Mouse (Mus musculus) liver, embryonic 11.5 days (tissue): ENCODE measurements around the gene Epor. TPM values are rescaled to one million over a fixed set of nuclear protein-coding genes. Genes with fewer than 3 reads are reported as not detected.

Experiments
- ATAC-seq: fragments of 200-750 bp; cut with Nextera tagmentation; replicated peaks from 2 replicates; pipeline ENCODE4 v1.8.0; 2017; ENCODE audit warnings: moderate number of reproducible peaks, mild to moderate bottlenecking, moderate TSS enrichment, moderate library complexity; ENCODE audit not compliant: low FRiP score
- DNase-seq: peaks from one replicate; pipeline ENCODE4 v3.0.0-alpha.2; 2017; ENCODE audit warnings: low spot score
- H3K27ac ChIP-seq: fragments of 300-500 bp; sonication (generic); 2 replicates; pipeline ENCODE4 v1.5.1; 2014; ENCODE audit warnings: mild to moderate bottlenecking, low read depth, low read length, control low read depth
- H3K27me3 ChIP-seq: fragments of 300-500 bp; sonication (generic); replicated peaks from 2 replicates; pipeline ENCODE4 v1.6.1; 2014; ENCODE audit warnings: low read length, mixed read lengths; ENCODE audit not compliant: control insufficient read depth, insufficient read depth
- H3K36me3 ChIP-seq: fragments of 300-500 bp; sonication (generic); 2 replicates; pipeline ENCODE4 v1.6.1; 2014; ENCODE audit warnings: mild to moderate bottlenecking, low read length, moderate library complexity, mixed read lengths; ENCODE audit not compliant: control insufficient read depth, insufficient read depth
- H3K4me1 ChIP-seq: fragments of 300-500 bp; sonication (generic); replicated peaks from 2 replicates; pipeline ENCODE4 v1.6.1; 2014; ENCODE audit warnings: low read length, mixed read lengths; ENCODE audit not compliant: control insufficient read depth, insufficient read depth
- H3K4me2 ChIP-seq: fragments of 300-500 bp; sonication (generic); 2 replicates; pipeline ENCODE4 v1.6.1; 2014; ENCODE audit warnings: mild to moderate bottlenecking, control low read depth, moderate library complexity
- H3K4me3 ChIP-seq: fragments of 300-500 bp; sonication (generic); 2 replicates; pipeline ENCODE4 v1.5.1; 2014; ENCODE audit warnings: low read depth, low read length, control low read depth
- H3K9ac ChIP-seq: fragments of 300-500 bp; sonication (generic); 2 replicates; pipeline ENCODE4 v1.6.1; 2014; ENCODE audit warnings: low read depth, low read length, control low read depth
- H3K9me3 ChIP-seq: fragments of 300-500 bp; sonication (generic); 2 replicates; pipeline ENCODE4 v1.6.1; 2016; ENCODE audit warnings: low read length, inconsistent platforms, mixed read lengths; ENCODE audit not compliant: control insufficient read depth
- WGBS: fragments of 180-500 bp; shearing (Covaris S2); extraction: QIAGEN DNeasy Blood & Tissue Kit; methylation state at CpG from one replicate; pipeline ENCODE4 v1.1.7; 2014; 5-methylcytosine and 5-hydroxymethylcytosine counted together
- polyA plus RNA-seq: library from polyadenylated mRNA; unstranded; fragments of >200 nt; fragmentation: Nextera tagmentation; extraction: Ambion mirVana; gene quantifications from 2 replicates; pipeline ENCODE4 v1.2.1, GENCODE M21; 2014

Epor gene
- polyA plus RNA-seq = 131 TPM in 2 replicates

- peak within 1 kb of the TSS; percentile 98 for H3K27ac ChIP-seq
- H3K4me3 ChIP-seq = peak within 1 kb of the TSS; percentile 82
- WGBS = 16% methylated on average over 8 of the region's 8 CpGs
- ATAC-seq (peak; percentile 64), DNase-seq (peak; percentile 78)
- no peaks in the 10 kb centered on the region for H3K9me3 ChIP-seq
- H3K36me3 ChIP-seq = peaks cover 21% of the 10 kb centered on the region
- H3K27me3 ChIP-seq = peaks cover 16% of the 10 kb centered on the region
- peaks cover 25% of the 10 kb centered on the region for H3K4me1 ChIP-seq
- peak within 1 kb of the TSS; percentile 91 for H3K4me2 ChIP-seq
- peak within 1 kb of the TSS; percentile 90 for H3K9ac ChIP-seq
Observed at GRCm38 (mm10) chr9:21963417-21963816, at the start of gene Epor. Epor (minus strand) TSS chr9:21963506.

GRCm38 (mm10) chr9:22012731-22013130 lies 49.4 kb upstream of the Epor start:
- Histone ChIP-seq H3K36me3 (peaks cover 55% of the 10 kb centered on the region), H3K9me3 (no peaks in the 10 kb centered on the region), H3K4me3 (no peak overlapping the region), H3K4me2 (no peak overlapping the region), H3K27me3 (no peaks in the 10 kb centered on the region), H3K9ac (no peak overlapping the region), H3K27ac (no peak overlapping the region), H3K4me1 (no peaks in the 10 kb centered on the region; the same call in 1 of the 2 replicates)
- 92% methylated on average over 13 of the region's 13 CpGs for WGBS
- no peak for DNase-seq
- ATAC-seq = no peak

- WGBS = 67% methylated on average over 5 of the region's 5 CpGs
- H3K36me3 ChIP-seq = peaks cover 67% of the 10 kb centered on the region
- no peak for DNase-seq
- no peaks in the 10 kb centered on the region for H3K27me3 ChIP-seq
- H3K9me3 ChIP-seq = no peaks in the 10 kb centered on the region
- H3K9ac ChIP-seq = no peak overlapping the region
- H3K4me1 ChIP-seq = no peaks in the 10 kb centered on the region; the same call in 1 of the 2 replicates
- no peak overlapping the region for H3K4me2 ChIP-seq
- no peak for ATAC-seq
- no peak overlapping the region for H3K27ac ChIP-seq
- no peak overlapping the region for H3K4me3 ChIP-seq
Observed at GRCm38 (mm10) chr9:22011055-22011454, 47.7 kb upstream of the Epor start.

- H3K4me2 ChIP-seq = no peak overlapping the region; the same call in none of the 2 replicates
- ATAC-seq (no peak), DNase-seq (no peak)
- no peak overlapping the region for H3K27ac ChIP-seq
- no peaks in the 10 kb centered on the region for H3K27me3 ChIP-seq
- no peak overlapping the region; the same call in 1 of the 2 replicates for H3K9ac ChIP-seq
- no peaks in the 10 kb centered on the region for H3K9me3 ChIP-seq
- peaks cover 39% of the 10 kb centered on the region for H3K36me3 ChIP-seq
- 93% methylated on average over 12 of the region's 12 CpGs for WGBS
- no peak overlapping the region for H3K4me3 ChIP-seq
- H3K4me1 ChIP-seq = peaks cover 18% of the 10 kb centered on the region
Observed at GRCm38 (mm10) chr9:22004546-22004945, 41.2 kb upstream of the Epor start.

- H3K27ac ChIP-seq = peak overlapping the region; percentile 72
- ATAC-seq (peak; percentile 23), DNase-seq (no peak)
- no peaks in the 10 kb centered on the region for H3K9me3 ChIP-seq
- H3K4me3 ChIP-seq = peak overlapping the region; percentile 60
- peak overlapping the region; percentile 70 for H3K9ac ChIP-seq
- peak overlapping the region; percentile 87 for H3K4me2 ChIP-seq
- peaks cover 3% of the 10 kb centered on the region; the same call in 1 of the 2 replicates for H3K27me3 ChIP-seq
- H3K36me3 ChIP-seq = peaks cover 27% of the 10 kb centered on the region
- H3K4me1 ChIP-seq = peaks cover 18% of the 10 kb centered on the region
- under 1% methylated on average over 18 of the region's 18 CpGs for WGBS
Observed at GRCm38 (mm10) chr9:22003163-22003554, 39.9 kb upstream of the Epor start.

GRCm38 (mm10) chr9:22002194-22003162 lies 39.2 kb upstream of the Epor start, which contains the start of the genes Ccdc151 and Prkcsh:
Ccdc151 (minus strand) TSS chr9:22002634.
Prkcsh (plus strand) TSS chr9:22002806.
- H3K4me2 ChIP-seq = peak within 1 kb of the TSS; percentile 87
- DNase-seq (peak; percentile 97), ATAC-seq (peak; percentile 99)
- peak within 1 kb of the TSS; percentile 72 for H3K27ac ChIP-seq
- WGBS = 7% methylated on average over 57 of the region's 57 CpGs
- peaks cover 25% of the 10 kb centered on the region; the same call in 1 of the 2 replicates for H3K36me3 ChIP-seq
- peaks cover 18% of the 10 kb centered on the region for H3K4me1 ChIP-seq
- H3K9ac ChIP-seq = peak within 1 kb of the TSS; percentile 70
- no peaks in the 10 kb centered on the region for H3K9me3 ChIP-seq
- peaks cover 7% of the 10 kb centered on the region for H3K27me3 ChIP-seq
- peak within 1 kb of the TSS; percentile 60 for H3K4me3 ChIP-seq

GRCm38 (mm10) chr9:22001633-22002032 lies 38.3 kb upstream of the Epor start:
- H3K9ac ChIP-seq = no peak overlapping the region
- DNase-seq = no peak
- H3K9me3 ChIP-seq = no peaks in the 10 kb centered on the region
- H3K36me3 ChIP-seq = peaks cover 19% of the 10 kb centered on the region; the same call in 1 of the 2 replicates
- H3K4me1 ChIP-seq = peaks cover 18% of the 10 kb centered on the region
- H3K4me3 ChIP-seq = no peak overlapping the region
- 79% methylated on average over 4 of the region's 4 CpGs for WGBS
- ATAC-seq = no peak
- H3K27ac ChIP-seq = no peak overlapping the region
- H3K4me2 ChIP-seq = no peak overlapping the region
- peaks cover 7% of the 10 kb centered on the region for H3K27me3 ChIP-seq

- Histone ChIP-seq H3K9me3 (no peaks in the 10 kb centered on the region; the same call in 1 of the 2 replicates), H3K27me3 (peaks cover 7% of the 10 kb centered on the region), H3K9ac (no peak overlapping the region), H3K27ac (no peak overlapping the region), H3K4me2 (no peak overlapping the region), H3K4me3 (no peak overlapping the region), H3K36me3 (peaks cover 7% of the 10 kb centered on the region; the same call in 1 of the 2 replicates), H3K4me1 (peaks cover 18% of the 10 kb centered on the region)
- WGBS = 82% methylated on average over 6 of the region's 6 CpGs
- no peak for ATAC-seq
- DNase-seq = no peak
Observed at GRCm38 (mm10) chr9:22000296-22000695, 37.0 kb upstream of the Epor start.
